Mouse (Mus musculus) left cerebral cortex, adult 8-10 months (tissue): ENCODE data around the gene Cx3cr1. TPM values are rescaled to one million over a fixed set of nuclear protein-coding genes. Genes with fewer than 3 reads are reported as not detected.
"Not testable (repeated sequence)": the region's sequence is repeated elsewhere in the genome, so short reads cannot be mapped to it uniquely, and the experiment has no call there.

Experiments used
- DNase-seq, 2 experiments: peaks; one replicate each; pipeline ENCODE4 v3.0.0; 2022; ENCODE audit warnings: low spot score in 2 of 2
- total RNA-seq, 4 experiments: library from RNA; stranded (reverse); gene quantifications; 2 replicates each; pipeline ENCODE4 v1.2.4; 2022

Gene Cx3cr1
- total RNA-seq, 4 experiments from 2014 or later, result 33.1 to 69.0 (median 47.4) TPM

DNA sequence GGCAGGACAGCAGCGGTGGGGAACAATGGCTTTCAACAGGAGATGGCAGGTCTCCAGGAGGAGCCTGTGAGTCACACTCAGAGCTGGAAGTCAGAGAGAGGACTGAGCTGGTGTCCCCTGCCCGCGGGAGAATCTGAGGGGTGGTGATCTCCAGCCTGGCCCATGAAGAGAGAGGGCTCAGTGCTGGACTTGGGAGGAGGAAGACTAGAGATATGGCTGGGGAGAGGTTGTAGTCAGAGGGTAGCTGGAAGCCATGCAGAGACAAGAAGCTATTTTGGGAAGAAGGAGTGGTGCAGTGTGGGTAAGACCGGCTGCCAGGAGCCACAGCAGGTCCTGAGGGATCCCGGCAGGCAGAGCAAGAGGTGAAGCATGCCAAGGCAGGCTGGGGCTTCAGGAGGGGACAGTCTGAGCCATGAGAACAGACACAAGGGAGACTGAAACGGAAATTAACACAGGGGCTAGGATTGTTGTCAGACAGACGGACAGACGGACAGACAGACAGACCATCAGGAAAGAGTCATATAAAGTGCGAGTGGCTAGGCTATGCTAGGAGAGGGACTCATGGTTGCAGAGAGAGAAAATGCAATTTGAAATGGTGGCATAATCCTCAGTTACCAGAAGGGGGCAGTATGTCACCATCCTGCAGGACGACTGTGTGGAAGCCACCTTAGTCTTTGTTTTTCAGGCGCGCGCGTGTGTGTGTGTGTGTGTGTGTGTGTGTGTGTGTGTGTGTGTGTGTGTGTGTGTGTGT is 42.1 kb downstream of the Cx3cr1 start:
- DNase-seq, result no peak

DNA sequence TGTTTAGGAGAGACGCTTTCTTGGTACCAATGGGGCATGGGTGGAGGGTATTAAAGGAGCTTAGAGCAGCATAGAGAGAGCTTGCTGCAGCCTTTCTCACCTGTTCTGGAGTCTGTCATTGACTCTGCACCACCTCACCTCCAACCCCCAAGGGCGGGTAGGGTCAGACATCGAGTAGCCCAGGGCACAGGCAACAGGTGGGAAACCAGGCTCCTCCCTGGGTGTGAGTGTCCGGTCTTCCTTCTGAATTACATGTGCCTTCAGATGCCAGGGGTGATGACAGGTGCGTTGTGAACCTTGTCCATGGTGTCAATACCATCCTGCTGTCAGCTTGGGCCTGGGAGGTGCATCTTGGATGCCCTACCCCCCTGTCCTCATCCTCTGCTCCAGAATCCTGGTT is 45.1 kb downstream of the Cx3cr1 start:
- no peak for DNase-seq

DNA sequence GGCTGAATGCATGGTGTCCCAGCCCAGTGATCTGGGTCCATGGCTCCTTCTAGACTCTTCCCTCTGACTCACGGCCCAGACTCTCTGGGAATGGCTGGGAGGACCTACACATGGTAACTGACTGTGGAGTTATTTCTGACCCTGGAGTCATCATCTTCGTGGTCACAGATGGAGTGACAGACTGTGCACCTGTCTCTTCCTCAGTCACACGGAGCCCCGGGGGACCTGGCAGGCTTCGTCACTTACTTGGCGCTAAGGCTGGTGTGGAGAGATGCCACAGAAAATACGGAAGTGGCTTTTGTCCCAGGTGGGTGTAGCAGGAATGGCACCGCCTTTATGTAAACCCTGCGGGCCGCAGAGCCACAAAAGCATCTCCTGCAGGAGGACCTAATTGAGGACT is 45.5 kb downstream of the Cx3cr1 start:
- DNase-seq, result no peak

DNA sequence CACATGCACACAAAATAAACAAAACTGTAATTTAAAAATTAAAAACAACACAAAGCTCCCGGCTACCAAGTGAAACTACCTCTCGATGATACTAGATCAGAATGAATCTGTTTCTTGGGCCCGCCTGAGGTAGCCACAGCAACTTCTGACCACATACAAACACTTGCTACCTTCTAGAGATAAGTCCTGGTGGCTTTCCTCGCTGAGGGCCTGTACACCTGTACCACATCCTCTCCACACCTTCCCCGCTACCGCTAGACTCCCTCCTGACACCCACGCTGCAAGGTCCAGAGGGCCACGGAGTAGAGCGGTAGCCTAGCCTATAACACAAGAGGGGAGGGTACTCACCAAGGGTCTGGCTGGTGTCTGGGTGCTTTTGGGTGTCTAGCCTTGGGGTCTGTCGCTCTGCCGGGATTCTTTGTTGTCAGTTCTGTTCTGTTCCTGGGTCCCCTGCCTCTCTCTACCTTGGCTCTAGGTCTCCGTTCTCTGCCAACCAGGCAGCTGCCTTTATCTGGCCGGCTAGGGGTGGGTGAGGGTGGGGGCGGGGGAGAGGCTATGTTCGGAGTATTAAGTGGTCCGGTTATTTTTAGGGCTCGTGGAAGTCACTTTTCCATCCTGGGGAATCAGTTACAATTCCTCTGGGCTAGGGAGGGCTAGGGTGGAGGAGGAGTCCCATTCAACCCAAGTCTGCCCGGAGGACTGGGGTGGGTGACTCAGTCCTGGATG is 46.4 kb downstream of the Cx3cr1 start, which contains the start of gene Xirp1:
TSS of gene Xirp1 (minus strand) at position 513 of the 726 bp plus-strand sequence.
- no peak for DNase-seq

DNA sequence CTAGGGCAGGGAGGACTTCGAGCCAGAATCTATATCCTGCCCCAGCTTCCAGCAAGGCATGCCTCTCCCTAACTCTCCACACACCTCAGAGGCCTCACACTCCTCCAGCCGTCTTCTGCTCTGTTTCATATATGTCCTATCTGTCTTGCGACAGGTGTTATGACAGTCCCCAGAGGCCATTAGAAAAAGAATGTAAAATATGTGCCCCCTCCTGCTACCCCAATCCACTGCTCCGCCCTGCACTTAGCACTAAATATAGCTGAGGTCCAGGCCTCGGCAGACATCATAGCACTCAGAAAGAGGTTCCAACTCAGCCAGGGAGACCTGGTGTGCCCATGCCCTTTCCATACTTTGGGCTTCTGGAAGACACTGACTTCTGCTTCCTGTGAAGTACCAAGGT is 48.5 kb downstream of the Cx3cr1 start:
- DNase-seq, result no peak

DNA sequence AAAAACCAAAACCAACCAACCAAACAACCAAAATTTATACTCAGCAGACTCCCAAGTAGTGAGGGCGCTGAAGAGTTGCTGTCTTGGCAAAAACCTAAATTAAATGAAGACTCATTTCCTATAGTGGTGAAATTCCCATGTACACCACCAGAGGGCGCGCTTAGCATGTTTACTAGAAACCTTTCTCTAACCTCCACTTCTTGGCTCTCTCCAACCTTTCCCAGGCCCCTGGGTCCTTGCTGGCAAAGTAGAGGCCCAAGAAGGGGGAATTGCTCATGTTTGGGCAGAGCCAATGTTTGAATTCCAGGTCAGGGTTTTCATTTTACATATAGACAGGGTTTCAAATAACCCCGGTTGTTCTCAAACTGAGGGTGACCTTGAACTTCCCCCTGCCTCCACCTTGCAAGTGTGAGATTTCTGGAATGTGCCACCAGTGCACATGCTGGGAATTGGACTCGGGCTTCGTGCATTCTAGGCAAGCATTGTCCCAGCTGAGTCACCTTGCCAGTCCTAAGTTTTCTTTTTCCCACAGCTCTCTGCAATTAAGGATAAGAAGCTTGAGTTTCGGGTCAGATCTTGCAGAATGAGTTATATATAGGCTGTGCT is 49.3 kb downstream of the Cx3cr1 start:
- DNase-seq, result peak in 1 of 2 experiments; percentile 67

DNA sequence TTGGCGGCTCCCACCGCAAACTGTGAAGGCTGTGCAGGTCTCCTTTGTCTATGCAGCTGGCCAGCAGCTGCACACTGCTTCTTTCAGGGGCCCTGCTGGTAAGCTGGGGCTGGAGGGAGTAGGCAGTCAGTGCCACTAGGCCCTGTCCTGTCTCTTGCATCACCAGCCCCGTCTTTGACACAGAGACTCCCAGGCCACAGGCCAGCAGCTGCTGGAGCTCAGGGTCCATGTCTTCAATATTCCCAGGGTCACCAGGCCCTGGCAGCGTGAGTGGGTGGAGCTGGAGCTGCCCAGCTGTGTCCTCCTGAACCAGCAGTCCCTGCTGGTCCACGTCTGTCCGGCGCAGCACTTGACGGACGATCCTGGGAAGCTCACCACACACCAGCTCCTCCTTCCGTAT is 52.7 kb downstream of the Cx3cr1 start:
- no peak for DNase-seq

DNA sequence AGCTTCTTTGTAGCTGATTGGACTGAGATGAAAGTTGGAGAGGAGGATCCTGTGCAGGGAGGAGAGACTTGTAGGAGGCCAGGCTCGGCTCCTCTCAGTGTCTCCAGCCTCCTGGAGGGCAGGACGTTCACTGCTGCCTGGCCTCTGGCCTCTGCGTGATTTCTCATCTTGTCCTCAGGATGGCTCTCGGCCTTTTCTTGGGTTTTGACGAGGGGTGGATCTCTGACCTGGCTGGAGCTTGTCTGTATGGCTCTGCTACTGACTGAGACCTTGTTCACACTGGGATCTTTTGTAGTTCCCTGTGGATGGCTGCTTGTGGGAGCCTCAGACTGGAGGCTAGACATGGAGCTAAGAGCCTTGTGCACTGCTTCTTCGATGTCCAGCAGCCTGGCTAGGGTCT is 54.9 kb downstream of the Cx3cr1 start:
- DNase-seq, result no peak

DNA sequence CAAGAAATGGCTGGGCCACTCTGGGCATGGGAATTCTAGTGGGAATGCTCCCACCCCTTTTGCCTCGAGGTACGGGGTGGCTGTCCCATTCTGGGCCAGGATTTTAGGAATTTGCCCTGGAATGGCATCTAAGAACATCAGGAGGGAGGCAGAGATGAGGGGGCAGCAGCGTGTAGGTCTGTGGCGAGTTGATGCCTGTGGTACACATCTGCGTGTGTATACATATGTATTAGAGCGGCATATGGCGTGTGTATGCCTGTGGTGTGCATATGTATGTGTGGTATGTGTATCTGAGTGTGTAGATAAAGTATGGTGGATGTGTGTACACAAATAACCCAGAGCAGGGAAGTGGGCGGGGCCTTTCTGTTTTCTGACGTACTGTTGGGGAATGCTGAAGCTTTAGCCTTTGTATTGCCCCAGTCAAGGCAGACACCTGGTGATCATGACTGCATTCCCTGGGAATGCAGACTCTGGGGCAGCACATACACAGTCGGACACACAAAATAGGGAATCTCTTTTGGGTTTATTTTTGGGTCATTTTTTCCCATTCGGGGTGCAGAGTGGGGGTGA is 56.3 kb downstream of the Cx3cr1 start:
- DNase-seq, result no peak

DNA sequence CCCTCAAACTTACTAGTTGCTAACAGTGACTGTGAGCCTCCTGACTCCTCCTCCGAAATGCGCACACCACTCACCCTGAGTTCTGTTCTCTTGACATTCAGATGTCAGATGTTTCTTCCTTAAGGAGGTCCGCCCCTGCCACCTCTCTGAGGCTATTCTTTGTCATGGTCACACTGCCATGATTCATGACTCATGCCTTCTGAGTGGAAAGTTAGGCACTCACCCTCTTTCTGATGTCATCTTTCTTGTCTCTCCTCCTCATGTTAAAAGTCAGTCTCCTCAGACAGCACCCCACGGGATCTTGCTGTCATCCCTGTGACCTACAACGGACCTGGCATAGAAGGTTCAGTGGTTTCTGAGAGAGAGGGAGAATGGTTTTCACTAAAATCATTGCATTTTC is 56.9 kb downstream of the Cx3cr1 start:
- DNase-seq, result no peak

DNA sequence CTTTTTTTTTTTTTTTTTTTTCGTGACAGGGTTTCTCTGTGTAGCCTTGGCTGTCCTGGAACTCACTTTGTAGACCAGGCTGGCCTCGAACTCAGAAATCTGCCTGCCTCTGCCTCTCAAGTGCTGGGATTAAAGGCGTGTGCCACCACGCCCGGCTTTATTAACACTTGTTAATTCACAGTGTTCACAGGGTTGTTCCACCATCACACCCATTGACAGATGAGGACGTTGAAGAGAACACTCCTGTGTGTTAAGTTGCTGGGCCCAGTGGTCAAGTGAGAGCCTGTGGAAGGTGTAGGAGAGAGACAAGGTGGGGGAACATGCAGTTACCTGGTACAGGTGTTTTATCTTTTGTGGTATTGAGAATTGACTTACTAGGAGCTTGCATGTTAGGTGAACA is 57.5 kb downstream of the Cx3cr1 start:
- DNase-seq, result not testable (repeated sequence)

DNA sequence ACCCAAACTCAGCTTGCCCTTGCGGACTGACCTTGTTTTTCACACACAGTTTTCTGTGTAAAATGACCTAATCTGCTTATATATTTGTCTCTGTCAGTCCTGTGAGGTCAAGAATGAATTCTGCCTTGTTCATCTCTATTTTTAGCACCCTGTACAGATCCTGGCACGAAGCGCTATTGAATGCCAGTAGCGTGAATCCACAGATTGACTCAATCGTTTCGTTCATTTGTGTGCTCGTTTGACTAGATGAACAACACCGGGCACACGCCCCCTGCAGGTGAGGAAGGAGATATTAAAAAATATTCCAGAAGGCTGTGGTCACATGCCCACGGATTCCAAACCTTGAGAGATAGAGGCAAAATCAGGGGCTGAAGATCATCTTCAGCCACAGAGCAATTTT is 58.1 kb downstream of the Cx3cr1 start:
- DNase-seq, result peak in 1 of 2 experiments; percentile 71

DNA sequence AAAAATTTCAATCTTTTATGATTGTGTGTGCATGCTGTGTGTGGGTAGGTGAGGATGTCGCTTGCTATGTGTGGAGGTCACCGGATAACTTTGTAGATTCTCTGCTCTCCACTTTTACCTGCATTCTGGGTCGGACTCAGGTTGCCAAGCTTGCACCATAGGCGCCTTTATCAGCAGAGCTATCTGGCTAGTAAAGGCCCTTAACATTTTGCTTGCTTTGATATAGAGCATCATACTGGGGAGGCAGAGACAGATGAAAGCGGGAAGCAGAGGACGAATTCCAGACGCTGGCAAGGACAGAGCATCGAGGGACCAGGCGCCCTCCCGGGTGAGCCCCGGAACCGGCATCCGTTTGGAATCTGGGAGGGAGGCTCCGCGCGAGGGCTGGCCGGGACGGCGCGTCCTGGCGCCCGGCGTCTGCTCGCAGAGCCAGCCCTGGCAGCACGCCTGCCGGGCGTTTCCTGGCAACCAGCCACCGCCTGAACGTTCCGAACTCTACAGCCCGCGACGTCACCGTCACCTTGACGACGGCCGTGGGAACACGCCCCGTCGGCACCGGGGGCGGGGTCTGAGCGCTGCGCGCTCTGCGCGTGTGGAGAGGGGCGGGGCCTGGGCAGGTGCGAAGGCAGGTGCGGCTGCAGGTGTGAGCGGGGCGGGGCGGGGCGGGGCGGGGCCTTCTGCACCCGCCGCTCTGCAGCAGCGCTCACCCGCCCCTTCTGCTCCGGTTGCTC is 58.7 kb downstream of the Cx3cr1 start:
- peak; percentile 96 to 97 for DNase-seq

DNA sequence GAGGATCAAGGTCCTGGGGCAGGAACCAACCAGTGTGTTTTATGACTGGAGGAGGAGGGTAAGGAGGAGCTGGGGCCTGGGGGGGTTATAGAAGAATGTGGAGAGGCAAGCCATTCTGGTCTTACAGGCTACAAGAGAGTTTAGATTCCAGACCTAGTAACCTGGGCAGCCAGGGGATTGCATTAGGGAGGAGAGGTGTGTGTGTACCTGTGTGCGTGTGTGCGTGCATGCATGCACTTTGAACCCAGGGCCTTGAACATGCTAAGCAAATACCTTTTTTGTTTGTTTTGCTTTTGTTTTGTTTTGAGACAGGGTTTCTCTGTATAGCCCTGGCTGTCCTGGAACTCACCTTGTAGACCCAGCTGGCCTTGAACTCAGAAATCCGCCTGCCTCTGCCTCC is 59.8 kb downstream of the Cx3cr1 start:
- no peak for DNase-seq

DNA sequence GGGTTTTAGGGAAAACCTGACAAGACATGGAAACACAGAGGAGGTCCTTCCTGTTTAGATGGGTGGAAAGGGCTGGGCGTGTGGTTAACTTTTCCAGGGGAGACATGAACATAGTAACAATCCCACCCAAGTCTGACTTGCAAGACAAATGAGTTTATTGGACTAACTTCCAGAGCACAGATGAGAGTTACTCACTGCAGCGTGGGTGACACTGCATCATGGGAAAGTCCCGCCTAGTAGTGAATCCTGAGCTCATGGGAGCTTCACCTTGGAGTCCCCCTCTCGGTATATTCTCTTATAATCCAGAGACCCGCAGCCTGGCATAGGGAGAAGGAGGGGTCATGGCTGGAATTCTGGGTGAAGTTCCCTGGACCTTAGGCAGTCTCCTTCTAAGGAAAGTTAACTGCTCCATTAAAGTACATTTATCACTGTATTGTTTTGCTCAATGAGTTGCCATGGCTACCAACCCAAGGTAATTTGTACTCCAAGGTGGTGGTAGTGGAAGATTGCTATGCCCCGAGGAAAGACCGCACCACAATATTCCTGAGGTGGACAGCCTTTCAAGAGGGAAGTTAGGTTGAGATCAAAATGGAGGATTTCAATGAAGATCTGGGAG is 60.3 kb downstream of the Cx3cr1 start:
- no peak for DNase-seq

DNA sequence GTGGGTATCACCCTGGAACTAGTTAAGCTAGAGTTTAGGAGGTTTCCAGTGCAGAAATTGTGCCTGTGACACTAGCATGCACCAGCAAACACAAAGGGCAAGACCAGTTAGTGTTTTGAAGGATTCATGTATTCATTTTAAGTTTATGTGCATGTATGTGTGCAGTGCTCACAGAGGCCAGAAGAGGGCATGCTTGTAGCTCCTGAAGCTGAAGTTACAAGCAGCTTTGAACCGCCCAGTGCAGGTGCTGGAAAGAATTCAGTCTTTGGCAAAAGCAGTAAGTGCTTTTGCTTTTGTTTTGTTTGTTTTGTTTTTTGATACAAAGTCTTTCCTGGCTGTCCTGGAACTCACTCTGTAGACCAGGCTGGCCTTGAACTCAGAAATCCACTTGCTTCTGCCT is 61.8 kb downstream of the Cx3cr1 start:
- DNase-seq, result no peak

DNA sequence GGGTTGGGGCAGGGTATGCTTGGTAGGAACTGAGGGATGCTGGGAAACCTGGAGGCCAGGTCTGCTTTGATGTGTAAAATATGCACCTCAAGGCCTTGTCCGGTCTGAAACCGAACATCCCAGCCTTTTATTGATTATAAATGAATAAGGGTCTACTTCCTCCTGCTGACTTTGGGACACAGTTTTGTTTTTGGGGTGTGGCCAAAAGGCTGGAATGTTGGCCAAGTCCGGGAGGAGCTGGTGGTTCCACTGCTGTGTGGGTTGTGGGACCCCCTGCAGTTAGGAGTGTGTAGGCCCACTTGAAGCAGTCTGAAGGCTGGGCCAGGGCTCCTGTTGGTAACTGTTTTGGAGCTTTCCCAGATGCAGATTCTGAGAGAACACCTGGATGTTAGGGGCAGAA is 63.7 kb downstream of the Cx3cr1 start:
- DNase-seq, result no peak

DNA sequence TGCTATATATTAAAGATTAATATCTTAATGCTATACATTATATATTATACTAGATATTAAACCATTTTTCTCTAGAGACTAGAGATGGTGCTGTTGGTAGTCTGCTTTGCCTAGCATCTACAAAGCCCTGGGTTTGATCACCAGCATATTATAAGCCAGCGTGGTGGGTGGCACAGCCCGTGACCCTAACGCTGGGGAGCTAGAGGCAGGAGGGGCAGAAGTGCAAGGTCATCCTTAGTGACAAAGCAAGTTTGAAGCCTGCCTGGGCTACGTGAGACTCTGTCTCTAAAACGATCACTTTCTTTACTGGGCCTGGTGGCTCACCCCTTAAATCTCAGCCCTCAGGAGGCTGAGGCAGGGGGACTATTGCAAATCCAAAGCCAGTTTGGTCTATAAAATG is 66.8 kb downstream of the Cx3cr1 start:
- DNase-seq, result no peak

DNA sequence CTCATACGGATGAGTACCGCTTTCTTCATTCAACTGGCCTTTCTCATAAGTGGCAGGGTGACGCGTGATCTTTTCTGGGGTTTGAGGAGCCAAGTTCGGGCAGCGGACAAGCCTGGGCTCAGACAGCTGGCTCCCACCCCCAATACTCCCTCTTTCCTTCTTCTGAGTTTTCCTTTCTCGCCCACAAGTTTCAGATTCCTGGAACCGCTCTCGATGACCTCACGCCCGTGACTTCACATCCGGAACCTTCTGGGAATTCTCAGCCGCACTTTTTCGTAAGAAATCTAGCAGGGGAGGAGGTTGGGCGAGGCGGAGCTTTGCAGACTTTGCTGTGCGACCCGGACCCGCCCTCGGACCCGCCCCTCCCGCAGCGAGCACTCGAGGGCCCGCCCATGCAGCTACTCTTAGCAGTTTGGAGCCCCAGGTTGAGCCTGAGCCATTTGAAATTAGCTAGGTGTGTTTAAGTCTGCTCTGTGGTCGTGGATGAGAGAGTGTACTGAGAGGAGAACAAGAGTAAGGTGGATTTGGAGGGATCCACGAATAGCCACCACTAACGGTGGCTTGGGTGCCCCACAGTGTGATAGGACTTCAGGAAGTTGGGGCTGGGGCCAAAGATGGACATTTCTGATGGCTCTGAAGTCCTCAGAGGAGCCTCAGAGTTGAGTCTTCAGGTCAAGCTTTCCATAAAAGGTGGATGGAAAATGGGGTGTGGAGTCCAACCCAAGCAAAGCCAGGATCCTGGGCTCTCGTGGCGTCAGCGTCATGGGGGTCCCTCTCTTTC is 67.5 kb downstream of the Cx3cr1 start:
- peak; percentile 57 to 61 for DNase-seq

DNA sequence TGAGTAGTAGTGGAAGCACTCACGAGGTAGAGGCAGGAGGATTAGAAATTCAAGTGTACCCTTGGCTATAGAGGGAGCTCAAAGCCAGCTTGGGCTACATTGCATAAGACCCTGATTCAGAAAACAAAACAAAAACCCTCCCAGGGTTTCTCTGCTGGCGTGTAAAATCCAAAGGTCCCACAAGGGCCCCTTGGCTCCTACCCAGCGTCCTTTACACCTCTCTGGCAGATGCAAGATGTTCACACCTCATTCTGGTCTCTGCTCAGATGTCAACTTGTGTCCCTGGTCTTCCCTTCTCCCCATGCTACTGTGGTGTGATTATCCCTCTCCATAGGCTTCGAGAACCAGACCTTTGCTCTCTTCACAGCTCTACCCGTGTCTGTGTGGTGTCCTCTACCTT is 68.9 kb downstream of the Cx3cr1 start:
- DNase-seq, result no peak
